Mouse (Mus musculus): Measurements from ENCODE around the gene Ficd.

The Ficd gene

GRCm38 (mm10) chr5:113730641-113731121 lies 4.9 kb upstream of the Ficd start:
- DNase-seq (ENCODE audit: low spot score) = peak; percentile 50

DNA sequence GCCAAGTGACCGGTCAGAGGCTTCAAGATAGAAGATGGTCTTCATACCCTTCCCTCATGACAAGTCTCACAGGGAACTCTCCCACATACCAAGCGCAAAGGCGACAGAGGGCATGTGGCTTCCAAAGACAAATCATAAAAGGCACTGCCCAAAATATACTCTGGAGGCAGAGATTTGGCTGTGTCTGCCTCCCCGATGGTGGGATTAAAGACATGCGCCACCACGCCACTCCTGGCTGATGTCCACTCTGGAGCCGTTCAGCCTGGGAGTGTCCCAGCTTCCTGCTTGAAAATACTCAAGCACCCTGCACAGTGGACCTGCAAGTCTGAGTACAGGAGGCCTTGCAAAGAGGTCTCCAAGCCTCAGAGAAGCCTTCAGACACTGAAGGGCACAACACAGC lies 4.4 kb upstream of the Ficd start:
- DNase-seq (ENCODE audit: low spot score) = no peak

- peak; percentile 74 for DNase-seq (ENCODE audit: low spot score)
Measured at GRCm38 (mm10) chr5:113732182-113732581, 3.4 kb upstream of the Ficd start.

GRCm38 (mm10) chr5:113734376-113734775 lies 1.2 kb upstream of the Ficd start:
- DNase-seq (ENCODE audit: low spot score) = no peak

DNA sequence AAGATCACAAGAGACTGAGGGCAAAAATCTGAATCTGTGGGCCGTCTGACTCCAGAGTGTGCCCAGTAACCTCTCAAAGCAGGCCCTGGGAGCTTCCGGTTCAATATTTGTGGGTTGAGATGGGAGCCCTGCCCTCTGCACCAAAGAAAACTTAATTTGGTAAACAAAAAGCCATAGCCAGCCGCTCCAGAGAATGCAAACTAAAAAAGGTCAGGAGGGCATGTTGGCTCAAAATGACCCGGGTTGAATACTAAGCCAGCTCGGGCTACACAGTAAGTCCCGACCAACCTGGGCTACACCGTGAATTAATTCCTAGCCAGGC lies 619 bp upstream of the Ficd start:
- no peak for DNase-seq (ENCODE audit: low spot score)

DNA sequence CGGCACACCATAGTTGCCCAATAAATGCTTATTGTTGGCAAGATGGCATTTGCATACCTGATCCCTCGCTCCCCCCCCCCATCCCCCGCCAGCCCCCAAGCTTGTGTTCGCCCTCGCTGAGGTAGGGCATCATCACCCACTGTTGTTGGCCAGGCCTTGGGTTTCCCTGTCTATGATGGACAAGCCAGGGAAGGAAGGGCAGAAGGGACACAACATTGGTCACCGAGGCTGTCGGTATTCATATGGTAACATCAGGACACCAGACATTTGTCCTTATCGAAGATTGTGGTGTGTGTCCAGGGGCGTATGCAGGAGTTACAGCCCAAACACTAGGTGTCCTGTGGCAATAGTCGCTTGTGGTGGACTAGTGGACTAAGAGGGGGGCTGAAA lies 505 bp downstream of the Ficd start:
- DNase-seq (ENCODE audit: low spot score) = no peak

DNA sequence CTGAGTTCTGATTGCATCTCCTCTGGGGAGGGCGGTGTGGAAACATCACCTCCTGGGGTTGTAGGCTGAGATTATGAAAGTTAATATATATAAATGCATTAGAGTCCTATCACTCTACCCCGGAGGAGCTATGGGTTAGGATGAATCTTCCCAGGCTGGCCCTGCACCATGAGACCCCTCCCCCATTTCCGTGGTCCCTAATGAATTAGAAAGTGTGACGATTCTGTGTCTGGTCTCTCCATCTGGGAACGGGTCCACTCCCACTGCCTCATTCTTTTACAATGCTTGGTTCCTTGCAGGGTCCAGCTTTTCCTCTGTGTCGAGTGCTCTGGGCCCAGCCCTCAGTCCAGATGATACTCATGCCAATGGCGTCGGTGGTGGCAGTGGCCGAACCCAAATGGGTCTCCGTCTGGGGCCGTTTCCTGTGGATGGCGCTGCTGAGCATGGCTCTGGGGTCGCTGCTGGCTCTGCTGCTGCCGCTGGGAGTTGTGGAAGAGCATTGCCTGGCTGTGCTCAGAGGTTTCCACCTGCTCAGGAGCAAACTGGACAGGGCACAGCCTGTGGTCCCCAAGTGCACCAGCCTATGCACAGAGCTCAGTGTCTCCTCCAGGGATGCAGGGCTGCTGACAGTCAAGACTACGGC lies 1.0 kb downstream of the Ficd start:
- DNase-seq (ENCODE audit: low spot score) = no peak

DNA sequence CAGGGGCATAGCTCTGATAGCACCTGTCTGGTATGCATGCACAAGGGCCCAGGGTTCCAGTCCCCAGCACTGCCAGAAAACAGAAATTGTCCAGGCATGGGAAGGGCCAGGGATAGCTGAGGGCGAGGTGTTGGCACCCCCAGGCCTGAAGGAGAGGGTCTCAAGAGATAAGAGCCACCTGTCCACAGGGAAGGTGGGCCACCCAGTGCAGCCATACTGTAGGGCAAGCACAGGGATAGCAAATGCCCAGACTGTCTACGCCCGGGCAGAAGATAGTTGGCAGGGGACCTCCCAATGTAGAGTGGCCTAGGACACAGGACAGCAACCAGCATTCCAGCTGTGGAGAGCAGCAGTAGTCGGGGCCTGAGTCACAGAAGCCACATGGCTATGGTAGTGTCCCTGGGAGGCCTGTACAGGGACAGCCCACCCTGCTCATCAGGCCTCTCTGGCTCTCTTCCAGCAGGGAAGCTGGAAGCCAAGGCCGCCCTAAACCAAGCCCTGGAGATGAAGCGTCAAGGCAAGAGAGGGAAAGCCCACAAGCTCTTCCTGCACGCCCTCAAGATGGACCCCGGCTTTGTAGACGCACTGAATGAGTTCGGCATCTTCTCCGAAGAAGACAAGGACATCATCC lies 2.1 kb downstream of the Ficd start:
- DNase-seq (ENCODE audit: low spot score) = no peak

DNA sequence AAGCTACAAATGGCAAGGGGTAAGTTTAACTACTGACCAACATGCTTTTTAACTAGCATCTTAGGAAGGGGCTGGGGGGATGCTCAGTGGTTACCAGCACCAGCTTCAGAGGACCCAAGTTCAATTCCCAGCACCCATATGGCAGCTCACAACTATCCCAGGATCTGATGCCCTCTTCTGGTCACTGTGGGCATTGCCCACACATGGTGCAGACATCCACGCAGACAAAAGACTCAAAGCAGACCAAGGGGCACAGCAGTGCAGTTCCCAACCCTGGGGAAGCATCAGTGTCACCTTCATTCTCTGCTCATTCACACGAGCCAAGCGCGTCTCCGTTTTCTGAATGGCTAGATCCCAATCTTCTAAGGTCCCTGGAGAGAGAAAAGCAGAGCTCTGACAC lies 12.0 kb downstream of the Ficd start:
- peak; percentile 18 for DNase-seq (ENCODE audit: low spot score)

- DNase-seq (ENCODE audit: low spot score) = no peak
Measured at GRCm38 (mm10) chr5:113748556-113749331, 13.1 kb downstream of the Ficd start.

- no peak for DNase-seq (ENCODE audit: low spot score)
Measured at GRCm38 (mm10) chr5:113751521-113752157, 16.0 kb downstream of the Ficd start.

DNA sequence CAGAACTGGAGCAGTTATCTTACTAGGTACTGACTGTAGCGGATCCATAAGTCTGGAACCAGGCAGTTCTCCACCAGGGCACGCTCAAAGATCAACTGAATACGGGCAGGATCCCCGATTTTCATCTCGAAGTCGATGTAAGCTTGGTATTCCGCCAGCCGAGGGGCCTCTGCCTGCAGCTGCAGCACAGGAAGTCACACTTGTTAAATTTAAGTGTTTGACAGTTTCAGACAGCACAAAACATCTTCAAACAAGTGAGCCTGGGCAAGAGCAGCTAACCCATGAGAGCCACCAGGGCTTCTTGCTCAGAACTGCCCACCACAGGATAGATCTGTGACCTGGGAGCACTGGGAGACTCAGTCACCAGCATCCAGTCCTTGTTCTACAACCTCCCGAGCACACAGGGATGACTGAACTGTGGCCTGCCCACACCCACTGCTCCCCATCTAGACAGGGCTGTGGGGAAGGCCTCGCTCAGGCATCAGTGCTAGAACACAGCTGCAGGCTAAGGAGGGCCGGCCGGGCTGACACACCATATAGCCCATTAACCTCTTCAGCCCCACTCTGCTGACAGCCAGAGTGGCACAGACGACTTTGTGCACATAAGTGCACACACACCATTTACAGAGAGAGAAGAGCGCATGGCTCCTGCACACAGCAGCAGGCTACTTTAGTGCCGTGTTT lies 19.9 kb downstream of the Ficd start:
- no peak for DNase-seq (ENCODE audit: low spot score)

GRCm38 (mm10) chr5:113761585-113761984 lies 26.0 kb downstream of the Ficd start:
- no peak for DNase-seq (ENCODE audit: low spot score)

- no peak for DNase-seq (ENCODE audit: low spot score)
Measured at GRCm38 (mm10) chr5:113764426-113764825, 28.8 kb downstream of the Ficd start.

GRCm38 (mm10) chr5:113765641-113766526 lies 30.3 kb downstream of the Ficd start:
- no peak for DNase-seq (ENCODE audit: low spot score)

DNA sequence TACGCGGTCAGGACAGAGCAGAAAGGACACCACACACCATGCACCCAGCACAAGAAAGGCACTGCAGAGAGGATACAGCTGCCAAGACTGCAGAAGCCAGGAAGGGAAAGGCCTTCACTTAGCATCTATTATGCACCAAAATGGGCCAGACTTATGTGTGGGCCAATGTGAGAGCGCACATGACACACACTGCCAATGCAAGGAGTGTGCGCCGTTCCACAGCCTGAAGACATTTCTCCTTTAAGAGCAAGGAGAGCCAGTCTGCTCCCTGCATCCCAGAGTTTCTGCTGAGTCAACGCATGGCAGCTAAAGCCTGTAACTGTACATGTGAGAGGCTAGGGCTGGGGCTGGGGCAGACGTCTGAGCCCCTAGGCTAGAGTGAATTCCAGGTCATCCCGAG lies 33.2 kb downstream of the Ficd start:
- DNase-seq (ENCODE audit: low spot score) = no peak

DNA sequence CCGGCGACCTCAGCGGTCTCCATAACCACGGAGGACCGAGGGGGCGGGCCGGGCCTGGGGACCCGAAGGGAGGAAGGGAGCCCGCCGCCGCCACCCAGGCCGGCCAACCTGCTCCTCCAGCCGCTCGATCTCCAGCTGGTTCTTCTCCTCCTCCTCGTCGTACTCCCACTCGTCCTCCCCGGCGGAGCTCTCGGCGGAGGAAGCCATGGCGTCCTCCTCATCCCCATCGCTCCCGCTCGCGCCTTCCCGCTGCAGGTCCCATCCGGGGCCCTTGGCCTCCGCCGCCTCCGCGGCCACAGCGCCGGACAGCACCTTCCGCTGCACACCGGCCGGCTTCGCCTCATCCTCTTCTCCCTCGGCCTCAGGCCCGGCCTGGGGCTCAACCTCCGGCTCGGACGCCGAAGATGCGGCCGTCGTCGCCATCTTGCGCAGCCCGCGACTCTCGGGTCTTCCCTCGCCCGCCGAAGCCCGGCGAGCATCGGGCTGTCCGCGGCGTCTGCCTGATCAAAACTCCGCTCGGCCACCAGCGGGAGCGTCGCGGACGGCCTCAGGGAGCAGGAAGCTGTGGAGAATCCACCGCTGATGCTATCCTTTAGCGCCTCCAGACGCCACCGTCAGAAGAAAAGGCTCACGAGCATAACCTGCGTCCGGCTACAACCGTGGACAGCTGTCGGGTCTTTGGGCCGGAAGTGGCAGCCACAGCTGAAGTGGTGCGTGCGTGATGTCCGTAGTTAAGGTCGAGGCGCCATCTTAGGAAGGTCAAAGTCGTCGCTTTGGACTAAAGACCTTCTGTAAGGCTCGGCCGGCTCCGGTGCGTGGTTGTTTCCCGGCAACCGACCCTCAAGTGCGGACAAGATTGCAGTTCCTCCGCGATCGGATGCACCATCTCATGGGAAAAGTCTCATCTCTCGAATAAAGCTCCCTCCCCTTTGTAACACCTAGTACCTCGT lies 35.9 kb downstream of the Ficd start:
- DNase-seq (ENCODE audit: low spot score) = peak; percentile 93

DNA sequence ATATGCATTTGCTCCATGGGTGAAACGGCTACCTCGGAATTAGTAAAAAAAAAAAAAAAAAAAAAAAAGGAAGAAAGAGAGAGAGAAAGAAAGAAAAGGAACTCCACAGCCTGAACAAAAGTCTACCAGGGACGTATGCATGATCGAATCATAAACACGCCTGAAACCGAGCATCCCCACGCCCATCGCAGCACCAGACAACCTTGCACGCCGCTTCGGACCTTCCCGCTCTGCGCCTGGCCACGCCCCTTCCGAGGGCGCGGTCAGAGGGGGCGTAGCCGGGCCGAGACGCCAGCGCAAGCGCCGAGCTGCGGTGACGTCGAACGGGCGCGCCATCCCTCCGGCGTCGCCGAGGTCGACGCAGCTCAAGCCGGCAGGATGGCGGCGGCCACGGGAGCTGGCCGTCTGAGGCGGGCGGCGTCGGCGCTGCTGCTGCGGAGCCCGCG lies 36.9 kb downstream of the Ficd start, which contains the start of the genes Sart3 and Iscu:
Sart3 (minus strand) TSS at position 61 of the 446 bp plus-strand sequence.
Iscu (plus strand) TSS at position 299 of the 446 bp plus-strand sequence.
- peak; percentile 94 for DNase-seq (ENCODE audit: low spot score)

- no peak for DNase-seq (ENCODE audit: low spot score)
Measured at GRCm38 (mm10) chr5:113772905-113773519, 37.4 kb downstream of the Ficd start.

Data from embryo, embryonic 10.5 days (tissue).